Mouse (Mus musculus) layer of hippocampus, postnatal 14 days (tissue): ENCODE results near the gene Slc39a11. TPM values are rescaled to one million over a fixed set of nuclear protein-coding genes. Genes with fewer than 3 reads are reported as not detected.

ENCODE experiments used
- DNase-seq, 2 experiments: peaks; one replicate each; pipeline ENCODE4 v3.0.0; 2021 to 2022; ENCODE audit warnings: low spot score in 2 of 2, mixed read lengths in 1 of 2
- long read RNA-seq, 2 experiments: library from polyadenylated mRNA; stranded (forward); transcript quantifications; one replicate each; pipeline ENCODE4 v2.0.0; 2021
- total RNA-seq, 2 experiments: library from RNA; stranded (reverse); gene quantifications; 2 replicates each; pipeline ENCODE4 v1.2.3; 2021

Slc39a11 gene
- 10 to 100 TPM; 22.0 to 27.0 TPM for total RNA-seq
- long read RNA-seq, experiment 1, transcript Slc39a11-202 (10 exons, 2,664 nt): major isoform, 5 of 38 reads
- long read RNA-seq, experiment 1, partial matches to known transcripts: 3 of 38 reads
- long read RNA-seq, experiment 1, other reads (novel, unspliced or antisense): 27 of 38 reads
- long read RNA-seq, experiment 2, transcript Slc39a11-202 (10 exons, 2,664 nt): major isoform, 5 of 63 reads
- long read RNA-seq, experiment 2, partial matches to known transcripts: 4 of 63 reads
- long read RNA-seq, experiment 2, other reads (novel, unspliced or antisense): 51 of 63 reads

DNA sequence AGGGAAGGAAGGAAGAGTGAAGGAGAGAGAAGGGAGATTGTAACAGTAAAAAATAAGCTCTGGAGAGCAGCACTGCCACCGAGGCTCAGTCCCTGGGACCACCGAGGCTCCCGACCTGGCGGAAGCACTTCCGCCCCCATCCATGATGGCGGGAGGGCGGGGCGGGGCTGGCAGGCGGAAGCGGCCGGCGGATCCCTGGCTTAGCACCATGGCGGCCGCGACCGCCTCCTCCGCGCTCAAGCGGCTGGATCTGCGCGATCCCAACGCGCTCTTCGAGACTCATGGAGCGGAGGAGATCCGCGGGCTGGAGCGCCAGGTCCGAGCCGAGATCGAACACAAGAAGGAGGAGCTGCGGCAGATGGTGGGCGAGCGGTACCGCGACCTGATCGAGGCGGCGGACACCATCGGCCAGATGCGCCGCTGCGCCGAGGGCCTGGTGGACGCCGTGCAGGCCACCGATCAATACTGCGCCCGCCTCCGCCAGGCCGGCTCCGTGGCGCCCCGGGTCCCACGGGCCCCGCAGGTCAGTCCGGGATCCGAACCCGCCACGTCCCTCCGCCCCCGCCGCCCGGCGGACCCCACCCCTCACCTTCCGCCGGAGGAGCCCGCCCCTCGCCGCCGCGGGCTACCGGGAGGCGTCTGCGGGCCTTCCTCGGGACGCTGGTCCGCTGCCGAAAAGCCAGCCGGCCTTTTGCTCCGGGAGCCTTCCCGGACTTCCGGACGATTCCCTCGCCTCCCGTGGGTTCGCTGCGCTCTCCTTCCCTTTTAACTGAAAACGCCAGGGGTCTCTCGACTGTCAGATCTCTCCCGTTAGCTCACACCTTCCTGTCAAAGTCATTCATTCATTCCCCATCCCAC, at the start of gene Slc39a11:
TSS of gene Slc39a11 (minus strand) at position 727 of the 858 bp plus-strand sequence.
- peak; percentile 58 to 65 for DNase-seq

DNA sequence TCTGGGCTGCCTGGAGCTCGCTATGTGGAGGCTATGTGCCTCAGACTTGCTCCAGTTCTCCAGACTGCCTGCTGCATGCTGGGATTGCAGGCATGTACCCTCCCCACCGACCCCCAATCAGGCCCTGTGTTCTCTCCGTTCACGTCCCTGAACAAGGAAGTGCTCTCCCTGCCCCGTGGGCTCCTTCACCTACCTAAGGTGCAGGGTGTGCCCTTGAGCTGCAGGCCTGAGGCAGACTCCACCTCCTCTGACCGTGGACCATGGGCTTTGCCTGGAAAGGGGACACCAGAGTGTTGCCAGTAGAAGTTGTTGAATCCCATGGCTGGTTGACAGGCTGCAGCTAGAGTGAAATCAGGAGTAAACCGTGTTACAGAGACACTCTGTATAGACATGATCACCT, 49.8 kb upstream of the Slc39a11 start:
- no peak for DNase-seq

DNA sequence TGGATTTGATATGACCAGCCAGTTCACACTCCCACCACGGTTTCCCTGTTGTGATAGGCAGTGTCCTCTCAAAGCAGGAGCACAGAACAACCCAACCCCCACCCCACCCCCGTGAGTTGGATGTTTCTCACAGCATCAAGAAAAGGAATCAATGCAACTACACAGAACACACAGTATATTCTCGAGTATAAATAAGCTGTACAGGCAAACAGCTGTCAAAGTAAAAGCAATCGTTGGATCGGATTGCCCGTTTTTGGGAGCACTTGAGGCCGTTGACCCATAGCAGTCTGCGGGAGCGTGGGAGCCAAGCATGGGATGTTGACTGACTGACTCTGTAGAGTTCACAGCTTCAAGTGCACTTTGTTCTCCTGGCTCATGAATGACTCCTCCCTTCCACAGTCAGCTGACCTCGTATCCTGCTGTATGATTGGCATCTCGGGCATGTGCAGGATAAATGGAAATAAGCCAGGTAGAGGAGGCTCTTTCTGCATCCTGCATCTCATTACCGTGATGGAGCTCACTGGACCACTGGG, 48.2 kb upstream of the Slc39a11 start:
- no peak for DNase-seq

DNA sequence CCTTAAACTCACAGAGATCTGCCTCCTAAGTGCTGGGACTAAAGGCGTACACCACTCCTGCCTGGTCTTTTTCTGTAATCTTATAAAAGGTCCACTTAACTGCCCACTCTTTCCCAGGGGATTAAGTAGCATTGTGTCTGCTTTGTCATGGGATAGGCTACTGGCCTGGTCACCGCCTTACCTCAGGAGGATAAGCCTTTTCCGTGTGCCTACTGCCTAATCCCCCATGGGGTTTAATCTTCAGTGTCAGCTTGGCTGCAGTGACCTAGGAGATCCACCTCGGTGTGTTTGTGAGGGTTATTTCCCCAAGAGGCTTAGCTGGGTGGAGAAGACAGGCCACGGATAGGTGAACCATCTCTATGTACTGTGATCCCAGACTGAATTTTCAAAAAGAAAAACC, 47.7 kb upstream of the Slc39a11 start:
- no peak for DNase-seq

DNA sequence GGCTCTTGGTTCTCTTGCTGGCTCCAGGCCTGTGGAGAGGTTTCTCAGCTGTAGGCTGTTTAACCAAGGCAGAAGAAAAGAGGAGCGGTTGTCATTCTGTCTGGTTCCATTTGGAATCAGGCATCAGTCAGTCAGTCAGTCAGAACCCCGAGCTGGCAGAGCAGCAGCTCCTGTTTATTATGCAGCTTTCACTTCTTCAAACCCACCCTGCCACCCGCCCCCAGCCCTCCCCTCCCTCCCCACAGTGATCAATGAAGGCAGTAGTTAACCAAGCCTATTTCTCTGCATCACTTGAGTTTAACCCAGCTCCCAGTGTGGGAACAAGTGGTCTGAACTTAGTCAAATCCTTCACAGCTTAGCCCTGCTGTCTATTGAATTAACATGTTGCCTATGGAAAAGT, 42.0 kb upstream of the Slc39a11 start:
- DNase-seq: no peak

DNA sequence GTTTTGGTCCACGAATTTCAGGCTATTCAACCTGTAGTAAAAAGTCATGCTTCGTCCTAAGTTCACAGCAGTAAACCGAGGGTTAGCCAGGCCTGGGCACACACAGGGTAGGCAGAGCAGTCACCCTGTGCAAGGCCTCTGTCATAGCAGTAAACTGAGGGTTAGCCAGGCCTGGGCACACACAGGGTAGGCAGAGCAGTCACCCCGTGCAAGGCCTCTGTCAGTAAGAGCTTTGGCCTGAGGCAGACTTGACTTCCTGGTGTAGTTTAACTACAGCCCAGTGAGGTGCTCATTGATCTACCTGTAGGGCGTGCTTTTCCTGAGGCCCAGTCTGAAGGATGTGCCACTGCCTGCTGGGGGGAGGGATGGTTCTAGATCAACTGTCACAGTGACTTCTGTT, 41.4 kb upstream of the Slc39a11 start:
- DNase-seq: no peak

DNA sequence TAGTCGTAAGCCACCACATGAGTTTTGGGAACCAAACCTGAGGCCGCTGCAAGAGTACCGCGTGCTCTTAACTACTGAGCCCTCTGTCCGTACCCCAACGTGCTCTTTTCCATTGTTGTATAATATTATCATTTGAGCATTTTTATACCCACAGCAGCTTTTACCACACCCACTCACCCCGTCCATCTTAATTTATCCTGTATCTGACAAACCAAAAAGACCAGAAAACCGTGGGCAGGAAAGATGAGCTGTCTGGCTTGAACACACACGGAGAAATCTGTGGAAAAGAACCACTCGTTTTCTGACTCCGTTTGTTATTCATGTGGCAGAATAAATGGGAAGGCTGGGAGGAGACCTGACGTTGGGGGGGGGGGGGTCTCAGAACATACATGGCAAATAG, 40.6 kb upstream of the Slc39a11 start:
- DNase-seq: no peak

DNA sequence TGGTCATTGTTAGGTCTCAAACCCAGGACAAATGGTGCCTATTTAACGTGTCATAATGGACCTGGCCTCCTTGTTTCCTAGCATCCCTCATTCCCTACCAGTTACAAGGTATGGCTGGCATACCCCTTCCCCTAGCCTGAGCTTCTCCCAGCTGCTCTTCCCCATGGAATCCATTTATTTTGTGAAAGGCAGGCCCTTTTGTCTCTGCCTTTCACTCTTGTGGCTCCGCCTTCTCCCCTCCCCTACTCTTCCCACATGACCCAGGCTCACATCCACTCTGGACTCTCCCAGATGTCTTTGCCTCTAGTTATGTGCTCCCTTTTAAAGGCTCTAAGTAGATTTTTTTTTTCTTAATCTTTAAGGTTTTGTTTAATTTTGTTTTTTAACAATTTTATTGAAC, 37.2 kb upstream of the Slc39a11 start:
- no peak for DNase-seq

DNA sequence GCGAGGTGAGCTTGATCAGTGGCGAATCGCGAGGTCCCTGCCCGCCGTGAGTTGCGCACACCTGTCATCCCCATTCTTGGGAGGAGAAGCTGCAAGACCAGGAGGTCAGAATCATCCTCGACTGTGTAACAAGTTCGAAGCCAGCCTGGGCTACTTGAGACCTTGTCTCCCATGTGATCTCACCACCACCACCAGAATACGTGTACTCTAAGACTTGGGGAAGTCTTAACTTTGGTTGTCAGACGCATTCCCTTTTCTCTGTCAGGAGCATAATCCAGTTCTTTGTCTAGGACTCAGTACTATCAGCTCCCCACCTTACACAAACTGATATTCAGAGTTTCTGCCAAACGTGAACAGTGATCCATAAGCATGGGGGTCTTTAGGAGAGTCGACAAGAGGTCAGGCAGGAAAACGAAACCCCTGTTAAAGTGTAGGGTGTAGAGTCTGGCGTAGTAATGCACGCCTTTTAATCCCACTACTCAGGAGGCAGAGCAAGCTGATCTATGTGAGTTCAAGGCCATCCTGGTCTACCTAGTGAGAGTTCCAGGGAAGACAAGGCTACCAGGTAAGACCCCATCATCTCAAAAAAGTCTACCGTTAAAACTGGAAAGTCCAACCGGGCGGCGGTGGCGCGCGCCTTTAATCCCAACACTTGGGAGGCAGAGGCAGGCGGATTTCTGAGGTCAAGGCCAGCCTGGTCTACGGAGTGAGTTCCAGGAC, 35.0 kb upstream of the Slc39a11 start:
- no peak for DNase-seq

DNA sequence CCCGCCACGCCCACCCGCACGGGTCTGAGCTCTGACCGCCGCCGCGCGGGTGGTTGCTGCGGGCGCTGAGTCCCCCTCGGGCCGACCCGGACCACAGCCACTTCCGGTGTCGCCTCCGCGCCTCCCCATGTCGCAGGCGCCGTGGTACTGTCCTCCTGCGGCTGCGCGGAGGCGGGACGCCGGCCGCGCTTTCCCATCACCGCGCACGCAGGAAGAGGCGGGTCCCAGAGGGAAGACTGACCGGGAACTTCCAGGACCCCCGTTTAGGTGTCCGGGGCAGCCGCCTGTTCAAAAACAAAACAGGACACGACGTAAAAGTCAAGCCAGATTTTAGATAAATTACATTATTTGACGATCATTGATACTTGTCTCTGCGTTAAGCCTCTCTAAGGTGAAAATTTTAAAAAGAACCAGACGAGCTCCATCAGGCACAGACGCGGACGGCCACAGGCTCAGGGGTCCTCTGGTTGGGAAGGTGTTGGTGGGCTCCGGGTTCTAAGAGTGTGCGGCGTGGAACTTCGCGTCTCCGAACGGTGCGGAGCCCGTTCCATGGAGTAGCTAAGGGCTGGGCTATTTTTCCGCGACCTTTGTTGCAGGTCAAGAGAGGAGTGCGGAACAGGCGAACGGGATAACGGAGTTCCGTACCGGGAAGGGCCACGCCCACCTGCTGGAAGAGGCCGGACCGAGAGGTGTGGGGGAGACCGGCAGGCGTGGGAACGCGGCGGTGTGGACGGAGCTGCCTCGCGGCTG, 34.3 kb upstream of the Slc39a11 start, which contains the start of the genes Fam104a and D11Wsu47e:
TSS of gene Fam104a (minus strand) at position 199 of the 750 bp plus-strand sequence.
TSS of gene D11Wsu47e (plus strand) at position 456 of the 750 bp plus-strand sequence.
- DNase-seq: peak; percentile 97

DNA sequence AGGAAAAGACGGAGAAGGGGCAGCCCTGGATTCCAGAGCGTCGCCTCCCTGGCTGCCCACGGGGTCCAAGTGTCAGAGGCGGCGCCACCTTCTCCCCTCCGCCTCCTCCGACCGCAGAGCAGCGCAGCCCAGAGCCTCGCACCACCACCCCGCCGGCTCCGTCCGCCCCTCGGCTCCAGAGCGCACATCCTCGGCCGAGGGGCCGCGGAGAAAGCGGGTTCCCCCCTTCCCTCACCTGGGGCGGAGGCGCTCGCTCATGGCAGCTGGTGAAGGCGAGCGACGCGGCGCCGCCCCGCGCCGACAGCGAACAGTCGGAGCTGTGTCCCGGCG, 33.7 kb upstream of the Slc39a11 start:
- no peak for DNase-seq

DNA sequence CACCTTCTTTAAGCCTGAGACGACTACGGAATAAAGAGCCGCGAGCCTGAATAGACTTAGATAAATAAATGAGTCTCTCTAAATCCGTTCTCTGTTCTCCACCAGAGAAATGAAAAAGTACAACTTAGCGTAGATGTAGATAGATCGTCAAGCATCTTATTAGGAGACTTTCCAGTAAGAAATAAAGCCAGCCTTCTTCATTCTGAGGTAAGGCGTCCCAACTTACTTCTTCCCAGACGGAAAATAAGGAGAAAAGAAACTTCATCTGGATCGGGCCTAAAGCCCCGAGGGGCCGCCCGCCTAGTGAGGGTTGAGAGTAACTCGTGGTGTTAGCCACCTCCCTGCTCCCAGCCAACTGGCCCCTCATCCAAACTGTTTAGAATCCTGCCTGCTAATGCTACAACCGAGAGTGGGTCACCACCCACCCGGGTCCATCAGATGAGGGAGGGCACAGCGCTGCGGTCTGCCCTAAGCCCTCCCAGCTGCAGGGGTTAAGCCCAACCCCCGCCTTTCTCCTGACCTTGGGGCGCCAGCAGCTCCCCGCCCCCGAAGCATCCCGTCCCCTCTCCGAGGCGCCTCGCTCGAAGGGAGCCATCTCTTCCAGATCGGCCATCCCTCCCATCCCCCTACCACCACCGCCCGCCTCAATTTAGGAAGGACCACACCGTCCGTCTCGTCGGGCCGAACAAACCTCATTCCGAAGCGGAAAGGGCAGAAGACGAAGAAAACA, 33.2 kb upstream of the Slc39a11 start:
- peak; percentile 29 to 48 for DNase-seq

DNA sequence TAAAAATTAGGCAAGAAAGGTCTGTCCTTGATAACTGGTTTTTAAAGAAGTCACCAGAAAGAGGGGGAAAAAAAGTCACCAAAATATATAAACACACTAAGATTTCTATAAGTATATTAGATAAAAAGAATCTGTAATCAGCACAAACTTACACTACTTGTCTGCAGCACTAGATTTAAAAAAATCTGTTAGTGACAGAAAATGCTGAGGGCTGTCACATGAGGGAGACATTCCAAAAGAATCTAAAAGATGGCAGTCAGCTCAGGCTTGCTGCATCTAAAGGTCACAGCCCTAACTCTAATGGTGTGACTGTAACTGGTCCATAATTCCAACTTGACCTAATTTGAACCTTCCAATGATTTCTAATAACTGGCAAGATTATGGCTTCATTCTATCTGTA, 32.1 kb upstream of the Slc39a11 start:
- DNase-seq: no peak

DNA sequence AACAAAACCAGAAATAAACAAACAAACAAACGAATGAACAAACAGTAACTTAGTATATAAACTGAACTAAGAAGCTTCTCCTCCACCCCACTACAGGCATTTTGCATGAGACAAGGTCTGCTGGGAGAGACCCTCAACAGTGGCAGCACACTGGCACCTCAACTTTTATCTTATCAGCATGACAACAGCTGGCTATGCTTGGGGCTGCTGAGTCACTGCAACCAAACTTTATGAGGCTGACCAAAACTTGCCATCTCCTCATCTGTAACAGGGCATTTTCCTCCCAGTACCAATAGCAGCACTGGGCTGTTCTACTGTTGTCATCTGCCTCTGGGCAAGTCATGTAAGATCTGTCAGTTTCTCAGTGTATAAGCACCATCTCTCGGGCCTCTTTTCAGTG, 31.1 kb upstream of the Slc39a11 start:
- DNase-seq: no peak

DNA sequence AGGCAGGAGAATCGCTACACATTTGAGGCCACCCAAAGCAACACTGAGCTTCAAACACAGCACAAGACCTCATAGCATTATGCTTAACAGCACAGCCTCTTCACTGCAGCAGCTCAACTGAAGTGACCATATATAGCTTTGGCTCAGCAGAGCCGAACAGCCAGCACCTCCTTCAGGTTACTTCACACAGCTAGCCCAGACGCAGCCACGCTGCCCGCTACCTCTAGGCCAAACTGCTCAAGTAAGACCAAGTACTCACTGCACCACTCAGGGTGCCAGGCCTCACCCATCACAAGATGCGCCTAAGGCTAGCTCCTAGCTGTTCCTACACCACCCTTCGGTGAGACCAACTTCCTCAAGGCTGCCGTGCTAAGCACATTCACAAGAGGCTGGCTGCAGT, 28.5 kb upstream of the Slc39a11 start:
- no peak for DNase-seq

DNA sequence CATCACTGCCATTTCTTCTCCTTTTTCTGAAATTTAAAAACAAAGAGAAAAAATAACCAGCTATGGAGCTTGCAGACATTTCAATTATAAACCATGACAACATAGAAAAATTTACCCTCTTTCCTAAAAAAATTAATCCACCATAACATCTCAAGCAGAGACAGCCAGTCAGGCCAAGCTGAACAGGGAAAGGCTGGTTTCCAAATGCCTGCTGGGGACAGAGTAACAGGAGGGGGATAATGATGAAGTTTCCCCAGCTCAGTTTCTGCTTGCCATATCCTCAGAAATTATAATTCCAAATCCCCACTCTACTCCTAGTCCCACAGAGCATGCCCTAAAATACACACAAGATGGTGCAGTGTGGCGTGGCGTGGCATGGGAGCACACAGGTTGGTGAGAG, 27.5 kb upstream of the Slc39a11 start:
- DNase-seq: no peak

DNA sequence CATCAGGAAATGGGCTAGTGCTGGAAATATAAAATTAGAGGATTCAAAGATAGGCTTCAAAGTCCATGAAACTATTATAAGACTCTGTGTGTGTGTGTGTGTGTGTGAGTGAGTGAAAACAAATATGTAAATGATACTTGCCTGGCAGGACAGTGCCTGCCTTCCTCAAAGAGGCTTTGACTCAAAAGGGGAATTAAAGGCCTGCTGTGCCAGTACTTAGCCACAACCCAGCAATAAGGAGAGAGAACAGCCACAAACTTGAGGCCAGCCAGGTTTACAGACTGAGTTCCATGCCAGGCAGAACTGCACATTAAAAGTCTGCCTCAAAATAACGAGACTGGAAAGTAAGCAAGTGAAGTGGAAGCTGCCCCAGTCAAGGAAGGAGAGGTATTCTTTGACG, 27.0 kb upstream of the Slc39a11 start:
- DNase-seq: no peak

DNA sequence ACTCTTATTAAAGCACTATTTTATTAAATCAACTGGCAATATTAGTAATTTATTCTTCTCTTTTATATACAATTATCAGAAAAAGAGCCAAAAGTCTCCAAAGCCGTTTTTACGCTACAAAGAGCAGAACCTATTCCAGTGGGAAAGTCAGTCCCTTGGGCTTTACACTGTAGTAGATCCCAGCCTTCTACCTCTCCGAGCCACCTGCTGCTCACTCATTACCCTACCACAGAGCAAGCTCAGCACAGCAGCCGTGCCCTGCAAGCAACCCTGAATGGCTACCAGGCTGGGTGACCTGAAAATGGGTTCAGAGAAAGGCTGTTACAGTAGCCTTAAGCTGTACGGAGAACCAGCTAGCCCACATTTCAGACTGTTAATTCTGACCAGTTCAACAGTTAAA, 24.7 kb upstream of the Slc39a11 start:
- no peak for DNase-seq

DNA sequence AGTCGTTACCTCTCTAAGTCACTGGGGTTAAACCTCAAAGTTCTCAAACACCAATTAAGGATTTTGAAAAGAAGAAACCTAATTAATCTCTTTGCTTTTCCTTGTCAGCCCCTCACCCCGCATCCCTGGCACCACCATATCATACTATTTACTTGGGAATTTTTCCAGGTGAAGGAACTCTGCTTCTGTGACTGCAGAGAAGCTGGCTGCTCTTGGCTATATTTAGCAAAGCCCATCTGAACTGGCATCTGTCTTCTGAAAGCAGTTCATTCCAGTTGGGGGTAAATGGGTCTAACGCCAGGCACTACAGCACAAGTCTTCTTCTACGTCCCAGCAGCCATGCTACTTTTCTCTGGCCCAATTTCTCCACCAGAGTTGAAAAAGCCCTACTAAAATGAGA, 23.7 kb upstream of the Slc39a11 start:
- no peak for DNase-seq

DNA sequence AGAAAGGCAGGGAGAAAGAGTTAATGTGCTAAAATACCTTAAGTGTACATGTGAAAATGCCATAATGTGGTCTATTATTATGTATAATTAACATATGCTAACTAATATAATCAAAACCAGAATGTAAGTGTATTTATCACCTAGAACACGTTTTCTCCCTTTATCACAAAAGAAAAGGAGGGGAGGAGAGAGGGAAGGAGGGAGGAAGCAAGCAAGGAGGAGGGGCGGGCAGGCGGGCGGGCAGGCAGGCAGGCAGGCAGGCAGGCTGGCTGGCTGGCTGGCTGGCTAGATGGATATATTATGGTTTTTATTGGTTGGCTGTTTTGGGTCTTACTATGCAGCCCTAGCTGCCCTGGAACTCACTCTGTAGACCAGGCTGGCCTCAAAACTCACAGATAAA, 19.8 kb upstream of the Slc39a11 start:
- no peak for DNase-seq
